Mouse (Mus musculus) liver, embryonic 14.5 days (tissue): ENCODE results near the gene Ldhb. TPM values are rescaled to one million over a fixed set of nuclear protein-coding genes. Genes with fewer than 3 reads are reported as not detected.
A peak's percentile ranks its signal among the peaks of the same experiment; 100 is the strongest.
"Not testable (repeated sequence)": the region's sequence is repeated elsewhere in the genome, so short reads cannot be mapped to it uniquely, and the experiment has no call there.

Experiments used
- ATAC-seq: fragments of 200-750 bp; cut with Nextera tagmentation; 2 replicates; pipeline ENCODE4 v1.8.0; 2017; ENCODE audit warnings: moderate number of reproducible peaks, mild to moderate bottlenecking, moderate library complexity; ENCODE audit not compliant: insufficient read depth
- DNase-seq, 3 experiments: peaks; one replicate each; pipeline ENCODE4 v3.0.0-alpha.2; 2012 to 2013; ENCODE audit warnings: low read depth in 3 of 3, low spot score in 3 of 3
- H3K27ac ChIP-seq: fragments of 300-500 bp; sonication (generic); 2 replicates; pipeline ENCODE4 v1.5.1; 2014; ENCODE audit warnings: moderate library complexity, mild to moderate bottlenecking, control low read depth, inconsistent platforms
- H3K27me3 ChIP-seq: fragments of 300-500 bp; sonication (generic); 2 replicates; pipeline ENCODE4 v1.6.1; 2014; ENCODE audit warnings: mild to moderate bottlenecking, low read length, moderate library complexity; ENCODE audit not compliant: control insufficient read depth, insufficient read depth
- H3K36me3 ChIP-seq: fragments of 300-500 bp; sonication (generic); replicated peaks from 2 replicates; pipeline ENCODE4 v1.6.1; 2014; ENCODE audit warnings: low read depth; ENCODE audit not compliant: control insufficient read depth, insufficient read depth
- H3K4me1 ChIP-seq, 2 experiments: fragments of 200-500 bp in 1 of 2; fragments of 300-500 bp in 1 of 2; sonication (generic) in 1 of 2; replicated peaks; 2 replicates each; pipeline ENCODE4 v1.6.1; 2012 to 2014; ENCODE audit warnings: antibody characterized with exemption in 1 of 2, inconsistent platforms in 1 of 2, low read length in 1 of 2; ENCODE audit not compliant: control insufficient read depth in 2 of 2, insufficient read depth in 2 of 2
- H3K4me2 ChIP-seq: fragments of 300-500 bp; sonication (generic); 2 replicates; pipeline ENCODE4 v1.6.1; 2014; ENCODE audit warnings: low read depth, mild to moderate bottlenecking, control low read depth, moderate library complexity
- H3K4me3 ChIP-seq, 2 experiments: fragments of 200-500 bp in 1 of 2; fragments of 300-500 bp in 1 of 2; sonication (generic) in 1 of 2; 2 replicates each; pipeline ENCODE4 v1.5.1; 2012 to 2014; ENCODE audit warnings: low read depth in 2 of 2, low read length in 2 of 2, mild to moderate bottlenecking in 2 of 2, control low read depth in 1 of 2, inconsistent platforms in 1 of 2, moderate library complexity in 1 of 2; ENCODE audit not compliant: insufficient read depth in 1 of 2
- H3K9ac ChIP-seq: fragments of 300-500 bp; sonication (generic); replicated peaks from 2 replicates; pipeline ENCODE4 v1.6.1; 2014; ENCODE audit warnings: mild to moderate bottlenecking, control low read depth, moderate library complexity
- H3K9me3 ChIP-seq: fragments of 300-500 bp; sonication (generic); 2 replicates; pipeline ENCODE4 v1.6.1; 2016; ENCODE audit warnings: low read length, mixed read lengths; ENCODE audit not compliant: control insufficient read depth
- CTCF ChIP-seq: IDR thresholded peaks from 2 replicates; pipeline ENCODE4 v1.5.1; 2016; ENCODE audit warnings: antibody characterized with exemption, low read depth, control low read depth
- EP300 ChIP-seq: IDR thresholded peaks from 2 replicates; pipeline ENCODE4 v1.6.1; 2016; ENCODE audit warnings: antibody characterized with exemption, low read depth
- WGBS: fragments of 180-500 bp; shearing (Covaris S2); extraction: QIAGEN DNeasy Blood & Tissue Kit; methylation state at CpG from one replicate; pipeline ENCODE4 v1.1.7; 2014; ENCODE audit not compliant: insufficient replicate concordance; 5-methylcytosine and 5-hydroxymethylcytosine counted together
- polyA plus RNA-seq, 2 experiments: library from polyadenylated mRNA; depleted of rRNA in 1 of 2; stranded (reverse) in 1 of 2; unstranded in 1 of 2; fragments of >200 nt; fragmentation: Nextera tagmentation in 1 of 2; extraction: Ambion mirVana in 1 of 2; gene quantifications; 2 replicates each; pipeline versions ENCODE4 v1.2.1 to v1.2.3; 2012 to 2014

Ldhb gene
- polyA plus RNA-seq, 2 experiments, result 16.0 to 20.8 TPM

- Histone ChIP-seq H3K9me3 (no peaks in the 10 kb centered on the region), H3K27me3 (peaks cover 9% of the 10 kb centered on the region), H3K4me1 (peaks cover 0 to 4% of the 10 kb centered on the region in 2 experiments; a peak in 1 of 4 replicates), H3K36me3 (no peaks in the 10 kb centered on the region), H3K4me3 (no peak overlapping the region), H3K27ac (no peak overlapping the region), H3K9ac (no peak overlapping the region), H3K4me2 (no peak overlapping the region)
- TF ChIP-seq CTCF (no peak), EP300 (no peak)
- WGBS, result 19% methylated on average over 4 of the region's 4 CpGs
- no peak for DNase-seq
- ATAC-seq, result no peak
Measured at GRCm38 (mm10) chr6:142508663-142509062, 906 bp upstream of the Ldhb start.

DNA sequence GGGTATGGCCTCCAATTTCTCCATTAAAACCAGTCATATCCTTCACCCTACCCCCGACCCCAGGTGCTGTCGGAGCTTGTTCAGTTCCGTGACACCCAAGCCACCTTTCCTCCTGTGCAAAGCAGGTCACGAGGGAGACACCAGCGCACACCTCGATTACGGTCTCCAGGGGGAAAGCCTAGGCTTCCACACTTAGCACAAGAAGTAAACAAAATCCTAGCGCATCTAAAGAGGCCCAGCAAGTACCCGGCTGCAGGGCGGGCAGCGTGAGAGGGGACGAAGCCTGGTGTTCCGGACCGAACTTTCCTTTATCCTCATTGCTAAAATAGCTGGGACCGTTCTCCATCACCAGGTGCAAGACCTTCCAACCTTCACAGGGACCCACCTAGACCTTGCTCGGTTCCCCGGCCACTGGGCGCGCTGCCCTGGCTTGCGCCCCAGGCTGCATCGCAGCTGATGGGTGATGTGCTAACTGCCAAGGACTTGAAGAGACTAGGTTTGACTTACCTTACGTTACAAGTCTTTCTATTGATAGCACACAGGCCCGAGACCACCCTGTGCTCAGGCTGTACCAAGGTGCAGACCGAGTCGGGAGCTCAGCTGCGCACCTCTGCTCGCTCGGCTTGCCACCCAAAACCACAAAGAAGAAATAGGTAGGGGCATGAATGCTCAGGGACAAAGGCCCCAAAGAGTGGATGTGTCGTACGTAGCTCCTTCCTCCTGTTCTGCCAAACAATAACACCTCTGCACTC, 548 bp downstream of the Ldhb start:
- no peak for TF ChIP-seq EP300
- ATAC-seq, result peak; percentile 32; the same call in 1 of the 2 replicates
- peak overlapping the region; percentile 42 to 49 for H3K4me3 ChIP-seq
- WGBS, result 7% methylated on average over 30 of the region's 30 CpGs
- no peaks in the 10 kb centered on the region for H3K9me3 ChIP-seq
- peaks cover 9% of the 10 kb centered on the region for H3K27me3 ChIP-seq
- DNase-seq, result no peak
- no peaks in the 10 kb centered on the region for H3K36me3 ChIP-seq
- no peak overlapping the region for H3K27ac ChIP-seq
- peak overlapping the region; percentile 58 for H3K4me2 ChIP-seq
- no peak overlapping the region for H3K9ac ChIP-seq
- H3K4me1 ChIP-seq, result peaks cover 0 to 4% of the 10 kb centered on the region in 2 experiments; a peak in 1 of 4 replicates

DNA sequence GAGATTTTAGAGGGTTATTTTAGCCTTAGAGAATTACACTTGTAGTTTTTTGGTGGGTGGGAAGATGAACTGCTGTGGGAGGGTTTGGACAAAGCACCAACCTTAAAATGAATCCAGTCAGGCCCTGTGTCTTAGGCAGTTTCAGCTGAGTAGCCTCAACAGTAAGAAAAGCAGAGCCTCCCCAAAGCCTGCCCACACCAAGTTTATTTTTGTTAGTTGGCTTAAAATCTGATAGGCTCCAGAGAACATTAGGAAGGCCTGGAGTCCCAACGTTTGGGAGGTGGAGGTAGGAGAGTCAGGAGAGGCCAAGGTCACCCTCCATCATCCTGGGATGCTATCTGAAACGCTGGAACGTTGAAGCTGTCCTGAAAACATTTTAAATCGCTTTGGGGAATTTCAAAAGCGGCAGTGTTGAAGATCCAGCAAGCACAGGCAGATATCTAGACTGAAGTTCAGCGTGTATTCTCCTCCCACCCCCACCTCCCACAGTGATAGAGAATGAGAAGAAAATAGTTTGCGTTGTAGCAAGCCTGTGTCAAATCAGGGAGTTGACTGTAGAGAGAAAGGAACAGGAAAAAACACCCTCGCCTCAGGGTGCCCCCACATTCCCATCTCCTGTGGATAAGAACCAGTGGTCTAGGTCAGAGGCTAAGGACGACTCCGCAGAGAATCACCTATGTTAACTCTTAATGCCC, 1.3 kb downstream of the Ldhb start:
- Histone ChIP-seq H3K4me3 (peak overlapping the region in 1 of 2 experiments; percentile 49; a peak in 2 of 4 replicates), H3K4me2 (peak overlapping the region; percentile 58), H3K4me1 (peaks cover 0 to 4% of the 10 kb centered on the region in 2 experiments; a peak in 1 of 4 replicates), H3K9me3 (no peaks in the 10 kb centered on the region), H3K36me3 (no peaks in the 10 kb centered on the region), H3K9ac (no peak overlapping the region), H3K27me3 (peaks cover 9% of the 10 kb centered on the region), H3K27ac (no peak overlapping the region)
- TF ChIP-seq EP300, result no peak
- ATAC-seq, result no peak
- 20% methylated on average over 10 of the region's 10 CpGs for WGBS
- no peak for DNase-seq

DNA sequence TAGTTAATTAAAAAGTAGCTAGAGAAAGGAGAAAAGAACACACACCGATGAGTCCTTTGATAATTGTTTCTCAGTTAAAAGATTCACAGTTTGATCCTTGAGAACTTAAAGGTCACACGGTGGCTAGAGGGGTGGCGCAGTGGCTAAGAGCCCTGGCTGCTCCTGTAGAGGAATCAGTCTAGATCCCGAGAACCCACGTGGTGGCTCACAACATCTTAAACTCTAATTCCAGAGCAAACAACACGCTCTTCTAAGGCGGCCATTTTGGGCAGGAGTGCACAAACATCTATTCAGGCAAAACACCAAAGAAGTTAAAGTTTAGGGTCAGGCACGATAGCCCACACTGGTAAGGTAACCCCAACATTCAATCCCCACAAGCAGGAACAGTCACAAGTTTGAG, 4.2 kb downstream of the Ldhb start:
- Histone ChIP-seq H3K27me3 (peaks cover 9% of the 10 kb centered on the region), H3K27ac (no peak overlapping the region), H3K36me3 (no peaks in the 10 kb centered on the region), H3K9me3 (no peaks in the 10 kb centered on the region), H3K4me3 (no peak overlapping the region), H3K9ac (no peak overlapping the region), H3K4me1 (peaks cover 0 to 4% of the 10 kb centered on the region in 2 experiments; a peak in 1 of 4 replicates), H3K4me2 (no peak overlapping the region)
- 61% methylated on average over 8 of the region's 8 CpGs for WGBS
- DNase-seq (no peak), ATAC-seq (no peak)
- TF ChIP-seq CTCF (no peak), EP300 (no peak)

DNA sequence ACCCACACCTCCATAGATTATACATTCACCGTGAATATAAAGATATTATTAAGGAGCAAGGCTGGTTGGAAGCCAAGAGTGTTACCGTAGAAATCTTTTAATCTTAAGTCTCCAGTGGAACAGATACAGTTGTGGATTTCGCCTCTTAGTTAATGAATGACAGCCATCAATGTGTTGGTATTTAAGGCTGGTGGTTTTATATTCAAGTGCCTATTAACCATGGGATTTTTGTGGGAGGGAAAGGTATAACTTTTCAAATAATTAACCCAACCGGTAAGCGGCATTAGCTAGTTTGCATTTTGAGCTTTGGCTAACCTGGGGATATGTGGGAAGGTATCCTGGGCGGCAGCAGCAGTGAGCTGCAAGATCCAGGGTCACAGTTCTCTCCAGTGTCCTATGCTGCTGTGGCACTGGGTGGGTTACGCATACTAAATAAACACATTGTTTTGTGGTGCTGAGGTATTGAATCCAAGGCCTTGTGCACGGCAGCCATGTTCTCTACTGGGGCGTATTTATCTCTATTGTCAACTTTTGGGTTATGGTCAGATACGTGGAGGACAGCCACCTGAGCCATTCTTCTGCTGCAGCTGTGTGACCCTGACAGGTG, 5.1 kb downstream of the Ldhb start:
- H3K4me1 ChIP-seq, result no peaks in the 10 kb centered on the region
- DNase-seq, result no peak
- no peak for TF ChIP-seq EP300
- TF ChIP-seq CTCF, result no peak
- no peak overlapping the region for H3K9ac ChIP-seq
- H3K4me3 ChIP-seq, result no peak overlapping the region
- WGBS, result 74% methylated on average over 10 of the region's 10 CpGs
- H3K9me3 ChIP-seq, result no peaks in the 10 kb centered on the region
- no peak overlapping the region for H3K27ac ChIP-seq
- no peak overlapping the region for H3K4me2 ChIP-seq
- ATAC-seq, result no peak
- H3K36me3 ChIP-seq, result no peaks in the 10 kb centered on the region
- peaks cover 8% of the 10 kb centered on the region for H3K27me3 ChIP-seq

GRCm38 (mm10) chr6:142490114-142490513, 17.6 kb downstream of the Ldhb start:
- not testable (repeated sequence) for H3K4me2 ChIP-seq, H3K4me1 ChIP-seq, H3K27ac ChIP-seq, ATAC-seq, DNase-seq, H3K36me3 ChIP-seq, H3K9me3 ChIP-seq, H3K4me3 ChIP-seq, H3K27me3 ChIP-seq, H3K9ac ChIP-seq
- WGBS, result 70% methylated on average over 6 of the region's 6 CpGs
